Mouse (Mus musculus): Measurements from ENCODE around the gene Tmem234.
A peak's percentile ranks its signal among the peaks of the same experiment; 100 is the strongest.
"Not testable (repeated sequence)": the region's sequence is repeated elsewhere in the genome, so short reads cannot be mapped to it uniquely, and the experiment has no call there.

Tmem234 gene

GRCm38 (mm10) chr4:129600233-129601158 is at the start of gene Tmem234, which contains the start of gene Eif3i:
Tmem234 (plus strand) TSS chr4:129600668.
Eif3i (minus strand) TSS chr4:129600648.
- DNase-seq (ENCODE audit: low spot score), result peak; percentile 70

DNA sequence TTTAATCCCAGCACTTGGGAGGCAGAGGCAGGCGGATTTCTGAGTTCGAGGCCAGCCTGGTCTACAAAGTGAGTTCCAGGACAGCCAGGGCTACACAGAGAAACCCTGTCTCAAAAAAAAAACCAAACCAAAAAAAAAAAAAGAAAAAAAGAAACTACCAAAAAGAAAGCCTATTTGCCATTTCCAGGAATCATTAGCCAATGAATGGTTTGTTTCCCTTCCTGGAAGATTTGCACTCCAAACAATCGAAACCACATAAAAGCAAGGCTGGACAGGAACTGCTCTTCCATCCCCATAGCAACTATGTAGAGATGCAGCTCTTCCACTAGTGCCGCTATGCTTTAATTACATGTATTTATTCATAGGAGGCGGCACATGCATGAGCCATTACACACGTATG is 46.0 kb upstream of the Tmem234 start:
- DNase-seq (ENCODE audit: low spot score), result not testable (repeated sequence)

DNA sequence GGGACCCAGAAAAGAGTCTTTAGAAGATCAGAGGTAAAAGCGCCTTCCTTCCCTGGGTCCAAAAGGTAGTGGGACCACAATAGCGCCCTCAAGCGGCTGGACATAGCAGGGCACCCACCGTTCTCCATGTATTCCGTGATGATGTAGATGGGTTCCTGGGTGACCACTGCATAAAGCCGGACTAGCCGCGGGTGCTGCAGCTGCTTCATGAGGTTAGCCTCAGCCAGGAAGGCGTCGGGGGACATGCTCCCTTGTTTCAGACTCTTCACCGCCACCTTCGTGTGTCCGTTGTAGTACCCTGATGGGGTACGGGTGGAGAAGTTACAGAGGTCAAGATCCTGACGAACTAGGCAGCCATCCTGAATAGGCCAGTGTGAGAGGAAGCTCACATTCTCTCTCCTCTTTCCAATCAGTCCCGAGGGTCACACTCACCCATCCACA is 45.0 kb upstream of the Tmem234 start:
- DNase-seq (ENCODE audit: low spot score), result no peak

- no peak for DNase-seq (ENCODE audit: low spot score)
These were observed 44.5 kb upstream of the Tmem234 start for GRCm38 (mm10) chr4:129555862-129556531.

DNA sequence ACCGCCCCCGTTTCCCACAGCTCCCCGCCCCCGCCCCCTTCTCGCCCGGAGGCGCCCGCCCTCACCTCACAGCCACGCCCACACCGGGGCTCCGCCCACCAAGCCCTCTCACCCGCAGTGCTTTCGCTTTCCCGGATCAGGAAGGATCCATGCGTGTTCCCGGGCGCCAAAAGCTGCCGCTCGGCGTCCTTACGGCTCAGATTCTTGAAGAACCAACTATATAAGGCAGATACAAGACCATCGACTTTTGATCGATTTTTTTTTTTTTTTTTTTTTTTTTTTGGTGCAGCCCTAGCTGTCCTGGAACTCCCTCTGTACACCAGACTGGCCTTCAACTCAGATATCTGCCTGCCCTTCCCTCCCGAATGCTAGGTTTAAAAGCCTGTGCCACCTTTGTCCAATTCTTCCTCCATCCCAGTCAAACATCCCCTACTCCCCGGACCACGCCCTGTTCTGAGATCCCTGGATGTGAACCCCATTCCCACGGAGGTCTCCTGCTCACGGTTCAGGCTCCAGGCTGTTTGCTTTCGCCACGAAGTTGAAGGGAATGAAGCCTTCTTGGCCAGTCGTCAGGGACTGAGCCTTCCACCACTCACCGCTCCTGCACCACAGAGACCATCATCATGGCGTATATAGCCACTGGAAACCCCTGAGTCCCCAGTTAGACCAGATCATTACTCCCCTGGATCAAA is 43.8 kb upstream of the Tmem234 start:
- peak; percentile 83 for DNase-seq (ENCODE audit: low spot score)

DNA sequence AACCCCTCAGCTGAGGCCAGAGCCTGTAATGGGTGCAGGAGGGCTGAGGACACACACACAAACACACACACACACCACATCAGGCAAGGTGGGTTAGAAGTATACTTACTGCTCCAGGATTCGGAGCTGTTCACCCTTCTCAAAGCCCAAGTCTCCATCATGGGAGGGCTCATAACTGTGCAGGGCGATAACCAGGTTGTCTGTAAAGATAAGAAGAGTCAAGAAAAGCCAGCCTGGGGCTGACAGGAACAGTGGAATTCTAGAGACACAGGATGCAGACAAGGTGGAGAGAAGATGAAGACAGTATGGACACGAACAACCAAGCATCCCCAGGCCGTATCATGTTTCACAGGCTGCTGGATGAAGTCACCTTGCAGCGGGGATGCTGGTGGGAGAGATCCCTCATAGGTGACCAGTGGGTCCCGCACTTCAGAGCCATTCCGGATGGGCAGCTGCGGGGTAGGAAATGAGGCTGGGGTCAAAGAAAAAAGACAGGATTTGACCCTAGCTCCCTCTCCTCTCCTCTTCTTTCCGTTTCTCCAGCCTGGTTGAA is 43.1 kb upstream of the Tmem234 start:
- DNase-seq (ENCODE audit: low spot score), result no peak

- DNase-seq (ENCODE audit: low spot score), result no peak
These were observed 42.0 kb upstream of the Tmem234 start for GRCm38 (mm10) chr4:129558321-129558955.

- no peak for DNase-seq (ENCODE audit: low spot score)
These were observed 39.3 kb upstream of the Tmem234 start for GRCm38 (mm10) chr4:129561184-129561583.

- DNase-seq (ENCODE audit: low spot score), result no peak
These were observed 36.8 kb upstream of the Tmem234 start for GRCm38 (mm10) chr4:129563718-129564117.

- DNase-seq (ENCODE audit: low spot score), result no peak
These were observed 35.3 kb upstream of the Tmem234 start for GRCm38 (mm10) chr4:129565139-129565538.

GRCm38 (mm10) chr4:129568366-129568765 is 32.1 kb upstream of the Tmem234 start:
- no peak for DNase-seq (ENCODE audit: low spot score)

GRCm38 (mm10) chr4:129570028-129570427 is 30.4 kb upstream of the Tmem234 start:
- DNase-seq (ENCODE audit: low spot score), result no peak

- no peak for DNase-seq (ENCODE audit: low spot score)
These were observed 28.9 kb upstream of the Tmem234 start for GRCm38 (mm10) chr4:129571551-129572084.

GRCm38 (mm10) chr4:129572236-129573092 is 28.0 kb upstream of the Tmem234 start:
- no peak for DNase-seq (ENCODE audit: low spot score)

GRCm38 (mm10) chr4:129573093-129573370 is 27.4 kb upstream of the Tmem234 start:
- DNase-seq (ENCODE audit: low spot score), result no peak

GRCm38 (mm10) chr4:129573430-129573829 is 27.0 kb upstream of the Tmem234 start, which contains the start of gene Lck:
Lck (minus strand) TSS chr4:129573641.
- DNase-seq (ENCODE audit: low spot score), result no peak

- DNase-seq (ENCODE audit: low spot score), result no peak
These were observed 25.2 kb upstream of the Tmem234 start for GRCm38 (mm10) chr4:129575171-129575844.

DNA sequence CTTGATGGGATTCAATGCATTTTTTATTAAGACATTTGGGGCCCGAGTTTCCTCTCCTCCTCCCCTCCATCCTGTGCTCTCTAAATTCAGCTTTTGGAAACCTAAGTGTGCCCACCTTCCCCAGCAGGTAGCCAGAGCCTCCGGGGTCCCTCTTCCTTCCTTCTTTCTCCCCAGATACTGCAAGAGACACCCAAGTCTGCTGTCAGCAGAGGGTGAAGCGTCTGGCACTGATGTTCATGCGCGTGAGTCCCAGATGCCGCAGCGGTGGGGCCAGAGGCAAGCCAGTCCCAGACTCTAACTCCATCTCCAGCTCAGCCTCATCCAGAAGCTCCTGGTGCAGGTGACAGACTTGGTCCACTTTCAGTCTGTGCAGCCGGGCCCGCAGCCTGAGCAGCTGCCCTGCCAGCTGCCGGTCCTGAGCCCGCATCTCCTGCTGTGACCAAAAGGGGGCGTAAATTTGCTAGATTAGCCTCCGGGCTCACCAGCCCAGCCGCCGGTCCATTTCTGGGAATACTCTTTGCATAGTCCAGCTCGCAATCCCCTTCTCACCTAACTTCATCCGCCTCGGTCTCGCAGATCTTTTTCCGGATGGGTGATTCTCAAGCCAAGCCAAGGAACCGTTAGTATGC is 23.5 kb upstream of the Tmem234 start:
- peak; percentile 37 for DNase-seq (ENCODE audit: low spot score)

DNA sequence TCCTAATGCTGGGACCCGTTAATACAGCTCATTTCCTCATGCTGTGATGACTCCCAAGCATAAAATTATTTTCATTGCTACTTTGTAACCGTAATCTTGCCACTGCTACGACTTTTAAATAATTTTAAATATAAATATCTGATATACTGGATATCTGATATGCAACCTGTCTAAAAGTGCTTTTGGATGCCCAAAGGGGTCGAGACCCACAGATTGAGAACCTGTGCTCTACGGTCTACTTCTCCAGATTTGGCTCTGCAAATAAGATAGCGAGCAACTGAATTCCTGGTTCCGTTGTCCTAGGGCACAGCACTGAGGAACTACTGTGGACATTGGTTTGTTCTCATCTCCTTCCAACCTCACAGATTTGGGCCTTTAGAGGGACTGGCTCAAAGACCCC is 22.8 kb upstream of the Tmem234 start:
- no peak for DNase-seq (ENCODE audit: low spot score)

All from ovary, adult 18-20 months (tissue).